ENCODE assay signal across 9 mouse cellular contexts in genomic region chr13:48498676-48499075, GRCm38 (mm10). TPM values are rescaled to one million over a fixed set of nuclear protein-coding genes. Genes with fewer than 3 reads are reported as not detected.
DNase-seq lines count a peak whose midpoint lies in the region; ATAC-seq and TF ChIP-seq lines count a peak whose summit lies in the region.
"Had no signal": no experiment of that assay in that cellular context is flagged by ENCODE, and none has a peak within 500 bp of the region (broad histone marks: within the 10 kb centered on the region; RNA-seq: fewer than 3 reads in every experiment).

No protein-coding gene starts in this region.

- H3K27me3 ChIP-seq in midbrain, embryonic 13.5 days = no peaks in the 10 kb centered on the region
- H3K27me3 ChIP-seq in midbrain, embryonic 10.5 days (ENCODE audit: low read depth, poor library complexity, severe bottlenecking) = no peaks in the 10 kb centered on the region
- H3K27me3 ChIP-seq in midbrain, postnatal 0 days (ENCODE audit: insufficient read depth, low read length) = no peaks in the 10 kb centered on the region

- peaks cover 35% of the 10 kb centered on the region for H3K36me3 ChIP-seq in midbrain, embryonic 13.5 days
- peaks cover 42% of the 10 kb centered on the region for H3K36me3 ChIP-seq in midbrain, embryonic 10.5 days
- H3K36me3 ChIP-seq in midbrain, postnatal 0 days (ENCODE audit: insufficient read depth, low read length) = peaks cover 10% of the 10 kb centered on the region

- no peak overlapping the region for H3K4me3 ChIP-seq in midbrain, embryonic 13.5 days (replicated peaks)
- no peak overlapping the region for H3K4me3 ChIP-seq in midbrain, embryonic 10.5 days
- no peak overlapping the region for H3K4me3 ChIP-seq in midbrain, postnatal 0 days (ENCODE audit: low read depth, low read length)

- peak; percentile 11 to 26 for DNase-seq in cerebellum, postnatal 14 days
- DNase-seq in cerebellum, adult 9-11 months = no peak
- no peak for DNase-seq in midbrain, embryonic 10.5 days (ENCODE audit: low spot score)
- peak; percentile 82 for DNase-seq in kidney, postnatal 14 days
- DNase-seq in midbrain, postnatal 0 days (ENCODE audit: low spot score) = peak; percentile 24
- no peak for DNase-seq in cerebellum, adult 9-10 months
- DNase-seq: liver, postnatal 0 days had no signal

- no peak overlapping the region for H3K9ac ChIP-seq in midbrain, embryonic 13.5 days (replicated peaks)
- H3K9ac ChIP-seq in midbrain, postnatal 0 days (replicated peaks; ENCODE audit: low read length, poor library complexity, severe bottlenecking) = no peak overlapping the region
- H3K9ac ChIP-seq: liver, postnatal 0 days had no signal

- H3K9me3 ChIP-seq in midbrain, embryonic 13.5 days = peaks cover 7% of the 10 kb centered on the region; the same call in 1 of the 2 replicates
- H3K9me3 ChIP-seq in midbrain, embryonic 10.5 days (replicated peaks) = no peaks in the 10 kb centered on the region; the same call in 1 of the 2 replicates
- no peaks in the 10 kb centered on the region for H3K9me3 ChIP-seq in midbrain, postnatal 0 days (ENCODE audit: low read length)

- H3K4me1 ChIP-seq in midbrain, embryonic 13.5 days (replicated peaks) = peaks cover 15% of the 10 kb centered on the region
- H3K4me1 ChIP-seq in midbrain, embryonic 10.5 days = peaks cover 11% of the 10 kb centered on the region
- H3K4me1 ChIP-seq in midbrain, postnatal 0 days (ENCODE audit: insufficient read depth, low read length) = no peaks in the 10 kb centered on the region

- 0 out of 2 replicates have a peak, but pooled peaks have one; percentile 10 for ATAC-seq in midbrain, embryonic 13.5 days
- no peak for ATAC-seq in midbrain, postnatal 0 days (ENCODE audit: low FRiP score)
- ATAC-seq in activated CD4-positive, CD25-positive, alpha-beta regulatory T cell, adult 4 months = no peak
- ATAC-seq: liver, postnatal 0 days had no signal

- TF ChIP-seq CTCF in midbrain, postnatal 0 days (IDR thresholded peaks at IDR 0.05) = no peak

- H3K27ac ChIP-seq in midbrain, embryonic 13.5 days = no peak overlapping the region
- H3K27ac ChIP-seq in midbrain, embryonic 10.5 days (replicated peaks) = no peak overlapping the region
- H3K27ac ChIP-seq in midbrain, postnatal 0 days (ENCODE audit: low read depth, low read length) = peak overlapping the region; percentile 65

- 75% methylated on average over 4 of the region's 4 CpGs for WGBS in midbrain, embryonic 13.5 days
- WGBS in midbrain, embryonic 10.5 days = 79% methylated on average over 4 of the region's 4 CpGs
- 67% methylated on average over 4 of the region's 4 CpGs for WGBS in midbrain, postnatal 0 days

- H3K4me2 ChIP-seq in midbrain, embryonic 13.5 days (replicated peaks) = no peak overlapping the region
- H3K4me2 ChIP-seq in midbrain, postnatal 0 days (ENCODE audit: low read depth, low read length, poor library complexity, severe bottlenecking) = no peak overlapping the region

RNA-seq across cellular contexts. Expression of gene Zfp169, which starts 14.6 kb away (rescaled TPM):
- polyA plus RNA-seq in midbrain, embryonic 13.5 days (2015; fragmentation: Nextera tagmentation; extraction: Ambion mirVana) = 4.9 and 5.2 TPM in 2 replicates
- 4.7 TPM in 2 replicates for polyA plus RNA-seq in midbrain, embryonic 10.5 days (2016; fragmentation: Nextera tagmentation; extraction: Ambion mirVana)
- total RNA-seq in midbrain, postnatal 0 days (2014; rRNA removed) = 15.6 and 46.7 TPM in 2 replicates
- 2.2 and 3.6 TPM in 2 replicates for polyA plus RNA-seq in midbrain, postnatal 0 days (2015; fragmentation: Nextera tagmentation; extraction: Ambion mirVana)
- polyA plus RNA-seq in activated CD4-positive, CD25-positive, alpha-beta regulatory T cell, adult 4 months (2017; shearing (Covaris generic)) = 10 to 100 TPM; 11.4 to 14.6 TPM

RNA-seq across cellular contexts. Expression of gene A830005F24Rik, which starts 14.7 kb away (rescaled TPM):
- 2.8 and 4.1 TPM in 2 replicates for polyA plus RNA-seq in midbrain, embryonic 13.5 days (2015; fragmentation: Nextera tagmentation; extraction: Ambion mirVana)
- 2.1 and 3.1 TPM in 2 replicates for polyA plus RNA-seq in midbrain, embryonic 10.5 days (2016; fragmentation: Nextera tagmentation; extraction: Ambion mirVana)
- 0.66 and 0.94 TPM in 2 replicates for total RNA-seq in midbrain, postnatal 0 days (2014; rRNA removed)
- polyA plus RNA-seq in midbrain, postnatal 0 days (2015; fragmentation: Nextera tagmentation; extraction: Ambion mirVana) = 1.2 and 2.8 TPM in 2 replicates
- 1 to 10 TPM; 6.5 to 6.8 TPM for polyA plus RNA-seq in activated CD4-positive, CD25-positive, alpha-beta regulatory T cell, adult 4 months (2017; shearing (Covaris generic))

Comparison
In these comparisons a context has a peak if more than half of its experiments do, and no peak if none do; other contexts are left out.
1. DNase-seq: peak in cerebellum, postnatal 14 days (2 of 2), kidney, postnatal 14 days (single experiment) and midbrain, postnatal 0 days (single experiment); none in cerebellum, adult 9-11 months (single experiment), midbrain, embryonic 10.5 days (single experiment) and cerebellum, adult 9-10 months (single experiment).